Mouse (Mus musculus): ENCODE data around the gene Txlng. TPM values are rescaled to one million over a fixed set of nuclear protein-coding genes. Genes with fewer than 3 reads are reported as not detected.
"Not testable (repeated sequence)": the region's sequence is repeated elsewhere in the genome, so short reads cannot be mapped to it uniquely, and the experiment has no call there.

The Txlng gene
- polyA plus RNA-seq, 1 experiment = 1.8 TPM

DNA sequence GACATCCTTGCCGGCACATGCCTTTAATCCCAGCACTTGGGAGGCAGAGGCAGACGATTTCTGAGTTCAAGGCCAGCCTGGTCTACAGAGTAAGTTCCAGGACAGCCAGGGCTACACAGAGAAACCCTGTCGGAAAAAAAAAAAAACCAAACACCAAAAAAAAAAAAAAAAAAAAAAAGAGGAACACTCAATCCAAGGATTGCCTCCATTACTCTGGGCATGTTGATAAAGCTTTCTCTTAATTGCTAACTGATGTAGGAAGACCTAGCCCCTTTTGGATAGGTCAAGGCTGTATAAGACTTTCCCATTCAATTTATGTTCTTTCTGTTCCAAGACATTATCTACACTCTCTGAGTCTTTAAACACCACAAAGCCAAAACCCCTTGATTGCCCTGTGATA, 16.3 kb upstream of the Txlng start:
- 94% methylated on average over 3 of the region's 3 CpGs for WGBS

DNA sequence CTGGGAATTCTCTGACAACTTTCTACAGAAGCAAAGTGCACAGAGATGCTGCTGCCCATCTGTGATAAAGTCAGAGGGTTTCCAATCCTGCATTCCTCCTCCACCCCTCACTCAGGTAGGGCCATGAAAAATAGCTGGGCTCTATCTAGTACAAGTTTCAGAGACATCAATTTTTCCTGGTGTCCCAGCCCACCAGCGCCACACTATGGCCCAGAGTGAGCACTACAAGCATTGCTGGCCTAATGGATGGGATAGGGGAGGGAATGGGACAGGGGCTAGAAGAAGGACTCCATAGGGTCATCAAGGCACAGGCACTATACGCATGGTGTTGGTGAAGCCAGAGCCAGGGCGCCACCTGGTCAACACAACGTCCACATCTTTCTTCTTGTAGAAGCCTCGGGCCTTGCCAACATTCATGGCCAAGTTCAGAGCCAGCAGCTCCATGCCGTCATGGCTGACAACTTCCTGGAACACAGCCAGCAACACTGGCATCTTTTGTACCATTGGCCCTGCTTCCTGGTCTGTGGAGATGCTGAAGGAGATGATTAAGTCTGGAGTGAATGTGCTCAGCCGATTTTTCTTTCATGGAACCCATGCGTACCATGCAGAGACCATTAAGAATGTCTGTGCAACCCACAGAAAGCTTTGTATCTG, 15.3 kb upstream of the Txlng start:
- no peaks in the 10 kb centered on the region for H3K4me1 ChIP-seq (ENCODE audit: control insufficient read depth, insufficient read depth, insufficient read length)
- 81% methylated on average over 8 of the region's 8 CpGs for WGBS
- H3K27ac ChIP-seq (ENCODE audit: insufficient read depth, low read length) = no peak overlapping the region
- TF ChIP-seq POLR2A (IDR thresholded peaks at IDR 0.05; ENCODE audit: low read depth, low read length) (no peak), CTCF (IDR thresholded peaks at IDR 0.05; ENCODE audit: extremely low read depth, insufficient read depth, insufficient read length, insufficient replicate concordance) (no peak)
- H3K27me3 ChIP-seq (ENCODE audit: control insufficient read depth, insufficient read depth, low read length) = no peaks in the 10 kb centered on the region
- no peaks in the 10 kb centered on the region for H3K36me3 ChIP-seq (ENCODE audit: control insufficient read depth, insufficient read depth, low read length)
- no peak for DNase-seq (ENCODE audit: low read depth in 1 of 2, low spot score in 2 of 2)
- no peak overlapping the region for H3K4me3 ChIP-seq (ENCODE audit: extremely low read depth, insufficient read depth, insufficient read length)

More for the DNA sequence above, 16.3 kb upstream of the Txlng start:
- DNase-seq (ENCODE audit: low read depth in 1 of 2, low spot score in 2 of 2) = no peak
- Histone ChIP-seq H3K27me3 (ENCODE audit: control insufficient read depth, insufficient read depth, low read length) (no peaks in the 10 kb centered on the region), H3K4me1 (ENCODE audit: control insufficient read depth, insufficient read depth, insufficient read length) (no peaks in the 10 kb centered on the region), H3K27ac (ENCODE audit: insufficient read depth, low read length) (no peak overlapping the region), H3K36me3 (ENCODE audit: control insufficient read depth, insufficient read depth, low read length) (no peaks in the 10 kb centered on the region), H3K4me3 (ENCODE audit: extremely low read depth, insufficient read depth, insufficient read length) (no peak overlapping the region)
- no peak for TF ChIP-seq POLR2A (IDR thresholded peaks at IDR 0.05; ENCODE audit: low read depth, low read length)
- TF ChIP-seq CTCF (IDR thresholded peaks at IDR 0.05; ENCODE audit: extremely low read depth, insufficient read depth, insufficient read length, insufficient replicate concordance) = no peak

DNA sequence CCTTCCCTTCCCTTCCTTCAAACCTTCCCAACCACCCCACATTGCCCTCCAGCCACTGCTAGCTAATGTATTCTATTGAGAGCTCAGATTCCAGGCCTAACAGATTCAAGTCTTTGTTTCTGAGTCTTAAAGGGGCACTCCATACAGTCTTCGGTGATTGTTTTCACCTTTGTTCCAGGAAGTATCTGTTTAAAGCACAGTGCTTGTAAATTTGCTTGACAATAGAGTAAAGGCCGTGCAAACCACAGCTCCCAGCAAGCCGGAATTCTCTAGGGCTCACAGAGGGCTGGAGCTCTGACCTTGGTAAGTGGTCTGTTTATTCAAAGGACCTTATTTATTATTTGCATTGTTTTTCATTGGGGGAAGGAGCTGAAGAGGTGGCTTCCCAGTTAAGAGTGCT, 2.8 kb upstream of the Txlng start:
- Histone ChIP-seq H3K27ac (ENCODE audit: insufficient read depth, low read length) (no peak overlapping the region), H3K27me3 (ENCODE audit: control insufficient read depth, insufficient read depth, low read length) (no peaks in the 10 kb centered on the region), H3K36me3 (ENCODE audit: control insufficient read depth, insufficient read depth, low read length) (no peaks in the 10 kb centered on the region), H3K4me3 (ENCODE audit: extremely low read depth, insufficient read depth, insufficient read length) (no peak overlapping the region), H3K4me1 (ENCODE audit: control insufficient read depth, insufficient read depth, insufficient read length) (no peaks in the 10 kb centered on the region; the same call in 1 of the 2 replicates)
- 76% methylated on average over 3 of the region's 3 CpGs for WGBS
- TF ChIP-seq CTCF (IDR thresholded peaks at IDR 0.05; ENCODE audit: extremely low read depth, insufficient read depth, insufficient read length, insufficient replicate concordance) = no peak
- TF ChIP-seq POLR2A (IDR thresholded peaks at IDR 0.05; ENCODE audit: low read depth, low read length) = no peak
- no peak for DNase-seq (ENCODE audit: low read depth in 1 of 2, low spot score in 2 of 2)

DNA sequence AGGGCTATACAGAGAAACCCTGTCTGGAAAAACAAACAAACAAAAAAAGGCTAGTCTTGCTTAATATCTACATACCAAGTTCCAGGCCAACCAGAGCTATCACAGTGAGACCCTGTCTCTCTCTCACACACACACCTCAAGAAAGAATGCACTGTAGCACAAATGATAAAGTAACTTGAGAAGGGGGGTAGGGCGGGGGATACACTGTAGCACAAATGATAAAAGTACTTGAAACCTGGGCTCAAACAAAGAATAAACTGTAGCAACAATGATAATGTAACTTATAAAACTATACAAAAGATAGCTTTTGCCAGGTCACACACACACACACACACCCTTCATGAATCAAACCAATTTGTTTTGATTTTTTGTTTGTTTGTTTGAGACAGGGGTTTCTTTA, 2.3 kb upstream of the Txlng start:
- TF ChIP-seq POLR2A (IDR thresholded peaks at IDR 0.05; ENCODE audit: low read depth, low read length) (no peak), CTCF (IDR thresholded peaks at IDR 0.05; ENCODE audit: extremely low read depth, insufficient read depth, insufficient read length, insufficient replicate concordance) (no peak)
- no peak for DNase-seq (ENCODE audit: low read depth in 1 of 2, low spot score in 2 of 2)

DNA sequence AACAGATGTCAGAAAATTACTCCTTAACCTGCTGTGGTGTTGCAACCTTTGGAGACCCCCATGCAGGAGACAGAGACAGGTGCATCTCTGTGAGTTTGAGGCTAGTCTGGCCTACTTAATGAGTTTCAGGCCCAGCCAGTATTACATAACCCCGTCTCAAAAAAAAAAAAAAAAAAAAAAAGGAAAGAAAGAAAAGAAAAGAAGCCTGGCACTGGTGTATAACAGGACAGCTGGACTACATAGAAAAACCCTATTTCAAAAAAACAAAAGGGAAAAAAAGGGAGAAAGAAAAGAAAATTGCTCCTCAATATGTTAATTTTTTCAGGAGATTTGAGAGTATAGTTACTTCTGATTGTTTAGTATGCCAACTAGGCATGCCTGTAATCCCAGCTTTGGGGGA, 1.8 kb upstream of the Txlng start:
- TF ChIP-seq POLR2A (IDR thresholded peaks at IDR 0.05; ENCODE audit: low read depth, low read length) = no peak
- no peak for TF ChIP-seq CTCF (IDR thresholded peaks at IDR 0.05; ENCODE audit: extremely low read depth, insufficient read depth, insufficient read length, insufficient replicate concordance)
- WGBS = 39% methylated on average over 1 of the region's 1 CpGs
- no peaks in the 10 kb centered on the region; the same call in 1 of the 2 replicates for H3K4me1 ChIP-seq (ENCODE audit: control insufficient read depth, insufficient read depth, insufficient read length)
- no peaks in the 10 kb centered on the region for H3K27me3 ChIP-seq (ENCODE audit: control insufficient read depth, insufficient read depth, low read length)
- no peaks in the 10 kb centered on the region for H3K36me3 ChIP-seq (ENCODE audit: control insufficient read depth, insufficient read depth, low read length)
- no peak for DNase-seq (ENCODE audit: low read depth in 1 of 2, low spot score in 2 of 2)
- no peak overlapping the region for H3K27ac ChIP-seq (ENCODE audit: insufficient read depth, low read length)
- H3K4me3 ChIP-seq (ENCODE audit: extremely low read depth, insufficient read depth, insufficient read length) = no peak overlapping the region

More for the DNA sequence above, 2.3 kb upstream of the Txlng start:
- H3K4me1 ChIP-seq (ENCODE audit: control insufficient read depth, insufficient read depth, insufficient read length) = no peaks in the 10 kb centered on the region; the same call in 1 of the 2 replicates
- no peaks in the 10 kb centered on the region for H3K27me3 ChIP-seq (ENCODE audit: control insufficient read depth, insufficient read depth, low read length)
- H3K27ac ChIP-seq (ENCODE audit: insufficient read depth, low read length) = no peak overlapping the region
- no peaks in the 10 kb centered on the region for H3K36me3 ChIP-seq (ENCODE audit: control insufficient read depth, insufficient read depth, low read length)
- H3K4me3 ChIP-seq (ENCODE audit: extremely low read depth, insufficient read depth, insufficient read length) = no peak overlapping the region
- 84% methylated on average over 1 of the region's 1 CpGs for WGBS

DNA sequence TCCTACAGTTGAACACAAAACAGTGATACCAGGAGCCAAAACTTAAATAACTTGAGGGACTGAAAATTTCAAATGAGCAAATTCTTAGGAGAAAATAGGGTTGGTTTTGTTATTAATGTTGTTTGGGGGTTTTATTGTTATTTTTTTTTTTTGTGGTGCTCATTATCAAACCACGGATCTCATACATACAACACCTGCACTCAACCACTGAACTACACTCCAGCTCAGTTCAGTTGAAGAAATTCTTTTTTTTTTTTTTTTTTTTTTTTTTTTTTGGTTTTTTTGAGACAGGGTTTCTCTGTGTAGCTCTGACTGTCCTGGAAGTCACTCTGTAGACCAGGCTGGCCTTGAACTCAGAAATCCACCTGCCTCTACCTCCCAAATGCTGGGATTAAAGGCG, 1.1 kb upstream of the Txlng start:
- not testable (repeated sequence) for DNase-seq (ENCODE audit: low read depth in 1 of 2, low spot score in 2 of 2); H3K4me1 ChIP-seq (ENCODE audit: control insufficient read depth, insufficient read depth, insufficient read length); H3K27ac ChIP-seq (ENCODE audit: insufficient read depth, low read length); H3K4me3 ChIP-seq (ENCODE audit: extremely low read depth, insufficient read depth, insufficient read length); H3K36me3 ChIP-seq (ENCODE audit: control insufficient read depth, insufficient read depth, low read length); H3K27me3 ChIP-seq (ENCODE audit: control insufficient read depth, insufficient read depth, low read length)
- WGBS = 56% methylated on average over 2 of the region's 2 CpGs

DNA sequence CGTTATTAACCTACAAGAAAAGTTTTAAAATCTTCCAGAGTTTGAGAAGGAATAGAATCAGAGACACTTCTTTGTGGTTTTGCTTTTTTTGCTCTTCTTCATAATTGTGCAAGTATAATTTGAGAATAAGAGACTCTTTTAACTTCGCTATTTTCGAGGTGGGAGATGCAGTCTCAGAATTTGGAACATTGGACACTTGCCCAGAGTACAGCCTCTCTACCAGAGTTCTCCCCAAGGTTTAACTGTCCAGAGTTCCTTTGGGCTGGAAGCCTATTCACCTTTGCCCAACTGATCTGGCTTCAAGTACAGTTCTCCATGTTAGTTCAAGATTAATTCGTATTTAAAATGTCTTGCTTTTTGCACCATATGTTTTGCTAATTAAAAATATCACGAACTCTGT, 487 bp upstream of the Txlng start:
- peak overlapping the region; percentile 35; the same call in 1 of the 2 replicates for H3K27ac ChIP-seq (ENCODE audit: insufficient read depth, low read length)
- DNase-seq (ENCODE audit: low read depth in 1 of 2, low spot score in 2 of 2) = no peak
- 38% methylated on average over 5 of the region's 5 CpGs for WGBS
- H3K36me3 ChIP-seq (ENCODE audit: control insufficient read depth, insufficient read depth, low read length) = no peaks in the 10 kb centered on the region
- peak overlapping the region; percentile 44 for H3K4me3 ChIP-seq (ENCODE audit: extremely low read depth, insufficient read depth, insufficient read length)
- no peaks in the 10 kb centered on the region for H3K27me3 ChIP-seq (ENCODE audit: control insufficient read depth, insufficient read depth, low read length)
- H3K4me1 ChIP-seq (ENCODE audit: control insufficient read depth, insufficient read depth, insufficient read length) = no peaks in the 10 kb centered on the region; the same call in 1 of the 2 replicates
- TF ChIP-seq CTCF (IDR thresholded peaks at IDR 0.05; ENCODE audit: extremely low read depth, insufficient read depth, insufficient read length, insufficient replicate concordance) = no peak
- no peak for TF ChIP-seq POLR2A (IDR thresholded peaks at IDR 0.05; ENCODE audit: low read depth, low read length)

Measured in spleen, adult 2 months (tissue).